22 mouse cellular contexts compared by ENCODE assay signal in genomic region chr10:24367010-24367409, GRCm38 (mm10).
"Had no signal": no experiment of that assay in that cellular context is flagged by ENCODE, and none has a peak within 500 bp of the region (broad histone marks: within the 10 kb centered on the region; RNA-seq: fewer than 3 reads in every experiment).

No protein-coding gene starts in this region.

- DNase-seq: gastrocnemius, postnatal 14 days; gastrocnemius, postnatal 36 days; heart, adult 11 months; heart, adult 2 months; heart, postnatal 14 days; heart, postnatal 36 days; kidney, adult 11 months; kidney, adult 2 months; kidney, postnatal 14 days; kidney, postnatal 36 days; layer of hippocampus, adult 9-11 months; layer of hippocampus, postnatal 36 days; liver had no signal

- H3K4me3 ChIP-seq: heart, adult 2 months; heart, embryonic 13.5 days; heart, embryonic 15.5 days; hindbrain, embryonic 13.5 days; hindbrain, embryonic 15.5 days; limb, embryonic 10.5 days; limb, embryonic 12.5 days; liver, embryonic 12.5 days had no signal

- H3K27me3 ChIP-seq: heart, embryonic 13.5 days; heart, embryonic 15.5 days; hindbrain, embryonic 13.5 days; hindbrain, embryonic 15.5 days; limb, embryonic 12.5 days; liver, embryonic 12.5 days had no signal

- H3K4me1 ChIP-seq: heart, embryonic 15.5 days; hindbrain, embryonic 13.5 days; hindbrain, embryonic 15.5 days; liver, embryonic 12.5 days had no signal

- H3K27ac ChIP-seq: heart, adult 2 months; heart, embryonic 13.5 days; heart, embryonic 15.5 days; hindbrain, embryonic 13.5 days; hindbrain, embryonic 15.5 days; hindbrain, postnatal 0 days; limb, embryonic 10.5 days; limb, embryonic 12.5 days; liver, embryonic 12.5 days; liver, embryonic 14.5 days had no signal
